Mouse (Mus musculus): ENCODE results near the gene Kntc1.

The Kntc1 gene

DNA sequence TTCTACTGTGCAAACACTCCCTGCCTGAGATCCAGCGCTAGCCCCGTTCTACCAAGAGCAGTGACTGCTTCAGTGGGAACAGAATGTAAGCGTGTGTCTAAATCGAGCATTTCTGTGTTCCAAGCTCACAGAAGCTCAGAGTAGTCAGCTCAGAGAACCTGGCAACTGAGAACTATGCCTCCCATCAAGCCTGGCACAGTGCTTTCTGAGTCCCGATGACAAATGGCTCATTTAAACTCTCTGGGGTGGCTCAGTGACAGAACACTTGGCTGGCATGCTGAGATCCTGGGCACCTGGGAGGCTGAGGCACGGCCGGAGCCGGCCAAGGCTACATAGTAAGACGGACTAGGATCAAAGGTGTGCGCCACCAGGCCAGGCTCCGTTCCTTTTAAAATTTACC is 56.8 kb downstream of the Kntc1 start:
- DNase-seq (ENCODE audit: extremely low read depth, low read depth, low spot score) = no peak

DNA sequence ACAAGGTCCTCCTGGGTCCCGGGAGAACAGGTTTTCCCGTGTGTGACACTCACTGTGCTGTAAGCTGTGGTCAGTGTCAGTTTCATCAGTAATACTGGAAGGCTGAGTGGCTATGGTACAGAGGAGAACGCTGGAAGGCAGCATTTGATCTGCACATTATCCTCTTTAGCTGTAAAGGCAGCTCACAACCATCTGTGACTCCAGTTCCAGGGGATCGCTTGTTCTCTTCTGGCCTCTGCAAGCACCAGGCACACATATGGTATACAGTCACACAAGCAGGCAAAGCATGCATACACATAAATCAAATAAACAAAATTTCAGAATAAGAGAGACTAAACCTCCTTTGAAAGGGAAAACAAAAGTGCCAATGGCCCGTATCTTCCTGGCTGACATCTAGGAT is 59.0 kb downstream of the Kntc1 start:
- DNase-seq (ENCODE audit: extremely low read depth, low read depth, low spot score) = no peak

DNA sequence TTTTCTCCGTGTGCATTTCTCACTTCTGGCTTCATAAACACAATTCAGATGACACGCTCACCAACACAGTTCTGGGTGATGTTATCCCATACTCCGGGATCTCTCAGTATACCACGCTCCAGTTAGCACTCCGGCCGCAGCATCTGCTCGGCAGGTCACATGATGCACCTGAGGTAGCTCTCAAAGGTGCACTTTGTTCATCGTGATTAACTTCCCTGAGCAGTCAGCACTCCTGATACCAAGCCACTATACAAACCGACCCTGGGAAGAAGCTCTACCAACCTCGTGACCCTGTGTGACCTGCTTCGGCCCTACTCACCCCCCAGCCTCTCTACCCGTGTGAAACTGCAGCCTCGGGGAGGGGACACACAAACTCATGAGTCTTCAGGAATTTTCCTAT is 59.6 kb downstream of the Kntc1 start:
- DNase-seq (ENCODE audit: extremely low read depth, low read depth, low spot score) = no peak

DNA sequence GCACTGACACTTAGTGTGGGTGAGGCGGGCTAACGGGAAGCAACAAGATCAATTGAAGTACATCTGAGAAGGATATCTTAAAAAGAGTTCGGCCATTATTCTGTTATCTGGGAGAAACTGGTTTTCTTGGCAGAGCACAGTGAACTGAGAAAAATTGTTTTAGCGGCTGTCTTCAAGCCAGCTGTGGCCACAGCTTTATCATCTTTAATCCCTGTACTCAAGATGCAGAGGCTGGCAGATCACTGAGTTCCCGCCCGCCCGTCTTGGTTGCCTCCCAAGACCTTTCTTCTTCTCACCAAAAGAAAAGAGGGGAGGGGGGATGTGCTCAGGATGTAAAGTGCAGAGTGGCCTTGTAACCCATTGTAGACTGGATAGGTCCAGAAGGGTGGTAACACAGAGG is 67.4 kb downstream of the Kntc1 start:
- DNase-seq (ENCODE audit: extremely low read depth, low read depth, low spot score) = no peak

DNA sequence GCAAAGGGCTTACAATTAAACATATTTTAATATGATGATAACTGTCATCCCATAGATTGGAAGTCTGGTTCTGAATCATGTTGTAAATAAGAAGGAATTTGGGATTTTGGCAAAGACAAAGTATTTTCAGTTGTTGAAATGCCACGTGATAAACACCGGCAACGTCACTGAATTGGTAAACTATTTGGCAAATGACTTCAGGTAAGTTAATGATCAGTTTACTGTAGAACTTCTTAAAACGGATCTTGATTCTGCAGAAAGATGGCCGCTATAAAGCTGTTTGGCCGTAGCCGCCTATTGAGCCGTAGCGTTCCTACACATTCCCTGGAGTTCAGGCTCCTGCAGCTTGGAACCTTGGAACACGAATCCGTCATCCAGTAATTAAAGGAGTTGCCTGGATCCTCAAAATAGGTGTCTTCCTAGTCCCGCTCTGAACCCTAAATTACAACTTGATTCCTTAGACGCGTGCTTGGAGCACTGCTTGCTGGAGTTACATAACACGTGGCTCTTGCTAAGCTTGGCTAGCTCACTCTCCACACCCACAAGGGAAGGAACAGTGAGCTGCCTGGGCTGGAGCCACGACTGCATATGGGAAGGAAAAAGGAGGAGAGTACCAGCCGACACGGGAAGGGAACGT is 69.5 kb downstream of the Kntc1 start:
- DNase-seq (ENCODE audit: extremely low read depth, low read depth, low spot score) = no peak

DNA sequence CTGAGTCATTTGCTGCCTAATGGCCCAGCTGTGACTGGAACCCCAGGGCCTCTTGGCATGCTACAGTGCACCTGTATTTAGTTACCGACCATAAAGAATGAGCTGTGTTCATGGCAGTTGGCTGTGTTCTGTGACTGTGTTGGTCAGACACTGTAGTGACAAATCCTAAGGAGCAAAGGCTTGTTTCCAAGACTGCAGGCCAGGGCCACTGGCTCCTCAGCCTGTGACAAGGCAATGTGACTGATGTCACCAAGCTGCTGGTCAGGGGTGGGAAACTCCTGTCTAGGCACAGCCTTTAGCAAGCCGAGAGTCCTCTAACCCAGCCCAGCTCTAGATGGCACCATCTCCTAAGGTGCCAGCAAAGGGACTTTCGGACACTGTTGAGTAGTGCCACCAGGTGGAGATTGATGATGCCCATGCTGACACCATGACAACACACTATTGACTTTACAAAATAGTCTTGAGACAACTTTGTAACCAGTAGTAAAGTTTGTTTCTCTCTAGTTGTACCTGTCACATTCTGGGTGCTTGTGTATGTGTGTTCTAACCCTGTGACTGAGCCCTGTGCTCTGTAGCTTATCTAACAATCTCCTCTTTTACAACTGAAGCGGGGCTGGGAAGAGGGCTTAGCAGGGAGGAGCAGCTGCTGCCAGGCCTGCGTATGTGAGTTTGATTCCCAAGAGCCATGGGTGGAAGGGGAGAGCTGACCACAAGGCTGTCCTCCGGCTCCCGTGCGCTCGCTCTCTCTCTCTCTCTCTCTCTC is 71.2 kb downstream of the Kntc1 start:
- DNase-seq (ENCODE audit: extremely low read depth, low read depth, low spot score) = no peak

DNA sequence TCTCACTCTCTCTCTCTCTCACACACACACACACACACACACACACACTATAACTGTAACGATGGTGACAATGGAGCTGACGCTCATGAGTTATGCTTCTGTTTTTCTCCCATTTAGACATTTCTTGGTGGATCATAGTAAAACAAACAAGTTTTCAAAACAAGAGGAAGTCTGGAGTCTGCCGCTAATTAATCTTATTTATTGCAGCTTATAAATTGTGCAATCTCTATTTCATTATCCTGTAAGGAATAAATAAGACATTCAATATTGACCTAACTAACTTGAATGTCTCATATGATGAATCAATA is 71.7 kb downstream of the Kntc1 start:
- DNase-seq (ENCODE audit: extremely low read depth, low read depth, low spot score) = no peak

DNA sequence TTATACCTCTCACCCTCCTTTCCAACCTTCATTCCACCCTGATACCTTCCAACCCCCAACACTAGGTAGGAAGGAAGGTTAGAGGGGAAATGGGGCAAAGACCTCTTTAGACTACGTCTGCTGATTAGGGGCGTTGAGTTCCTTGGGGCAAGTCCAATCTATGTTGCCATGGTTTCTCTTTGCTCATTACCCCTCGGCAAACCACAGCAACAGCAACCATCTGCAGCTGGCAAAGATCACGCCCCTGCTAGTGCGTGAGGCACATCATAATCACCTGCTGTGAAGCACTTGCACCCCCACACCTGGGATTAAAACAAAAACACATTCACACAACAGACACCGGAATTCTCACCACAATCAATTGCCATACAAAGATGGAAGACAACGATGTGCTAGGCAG is 73.2 kb downstream of the Kntc1 start:
- DNase-seq (ENCODE audit: extremely low read depth, low read depth, low spot score) = no peak

DNA sequence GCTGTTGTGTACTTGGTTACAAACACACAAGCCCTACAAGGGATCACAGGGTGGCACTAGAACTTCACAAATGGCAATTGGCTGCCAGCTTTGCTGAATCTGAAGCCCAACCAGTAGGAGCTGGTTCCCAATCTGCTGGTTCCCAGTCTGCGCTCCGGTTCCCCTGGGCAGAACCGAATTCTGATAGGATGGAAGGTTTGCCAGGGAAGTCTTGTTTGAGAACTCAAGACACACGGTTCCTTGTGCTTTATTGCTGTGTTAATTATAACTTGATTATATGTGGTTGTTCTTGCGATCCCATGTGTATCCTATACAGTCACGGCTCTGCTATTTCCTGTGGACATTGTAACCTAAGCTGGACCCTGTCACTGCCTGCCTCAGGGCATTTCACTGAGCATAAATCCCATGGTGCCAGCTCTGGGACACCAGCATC is 78.2 kb downstream of the Kntc1 start:
- DNase-seq (ENCODE audit: extremely low read depth, low read depth, low spot score) = no peak

DNA sequence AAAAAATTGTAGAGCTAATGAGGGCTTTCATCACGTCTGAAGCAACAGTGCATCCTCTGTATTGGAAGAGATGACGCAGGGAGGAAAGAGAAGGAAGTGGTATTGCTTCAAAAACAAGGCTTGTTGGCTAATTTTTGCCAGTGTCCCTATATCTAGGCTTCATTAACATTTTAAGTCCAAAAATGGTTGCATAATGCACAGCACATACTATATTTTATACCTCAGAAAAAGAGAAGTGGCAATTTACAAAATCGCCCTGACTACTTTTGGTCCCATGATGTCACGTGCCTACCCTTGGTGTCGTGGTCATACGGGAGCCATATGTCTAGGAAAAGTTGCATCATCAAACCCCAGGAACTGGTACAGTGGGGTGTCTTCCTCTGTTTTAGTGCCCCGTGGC is 82.8 kb downstream of the Kntc1 start:
- no peak for DNase-seq (ENCODE audit: extremely low read depth, low read depth, low spot score)

DNA sequence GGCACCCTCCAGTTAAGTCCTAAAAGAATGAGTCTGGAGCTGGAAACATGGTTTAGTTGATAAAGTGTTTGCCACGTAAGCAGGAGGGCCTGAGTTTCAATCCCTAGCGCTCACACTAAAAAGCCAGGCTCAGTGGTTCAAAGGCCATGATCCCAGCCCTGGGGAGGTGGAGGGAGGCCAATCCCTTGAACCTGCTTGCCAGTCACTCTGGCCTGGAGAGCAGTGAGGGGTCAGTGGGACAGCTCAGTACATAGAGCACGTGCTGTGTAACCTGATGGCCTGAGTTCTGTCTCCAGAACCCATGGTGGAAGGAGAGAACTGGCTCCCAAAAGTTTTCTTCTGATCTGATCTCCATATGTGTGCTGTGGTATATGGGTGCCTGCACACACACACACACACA is 85.3 kb downstream of the Kntc1 start:
- no peak for DNase-seq (ENCODE audit: extremely low read depth, low read depth, low spot score)

DNA sequence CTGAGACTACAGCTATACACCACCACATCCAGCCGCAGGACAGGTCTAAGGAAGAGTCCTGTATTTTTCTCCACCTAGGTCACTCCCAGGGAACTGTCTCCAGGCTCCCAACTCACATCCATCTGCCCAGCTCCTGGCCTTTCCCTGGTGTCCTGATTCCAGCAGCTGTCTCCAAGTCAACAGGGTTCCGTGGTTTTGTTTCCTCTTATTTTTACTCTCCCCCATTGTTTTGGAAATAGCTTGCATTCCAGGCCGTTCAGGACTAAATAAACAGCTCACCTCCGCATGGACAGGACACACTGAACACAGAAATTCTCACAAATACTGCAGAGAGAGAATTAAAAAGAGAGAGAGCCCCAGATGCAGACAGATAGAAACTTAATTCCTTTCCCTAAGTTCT is 87.9 kb downstream of the Kntc1 start:
- DNase-seq (ENCODE audit: extremely low read depth, low read depth, low spot score) = no peak

DNA sequence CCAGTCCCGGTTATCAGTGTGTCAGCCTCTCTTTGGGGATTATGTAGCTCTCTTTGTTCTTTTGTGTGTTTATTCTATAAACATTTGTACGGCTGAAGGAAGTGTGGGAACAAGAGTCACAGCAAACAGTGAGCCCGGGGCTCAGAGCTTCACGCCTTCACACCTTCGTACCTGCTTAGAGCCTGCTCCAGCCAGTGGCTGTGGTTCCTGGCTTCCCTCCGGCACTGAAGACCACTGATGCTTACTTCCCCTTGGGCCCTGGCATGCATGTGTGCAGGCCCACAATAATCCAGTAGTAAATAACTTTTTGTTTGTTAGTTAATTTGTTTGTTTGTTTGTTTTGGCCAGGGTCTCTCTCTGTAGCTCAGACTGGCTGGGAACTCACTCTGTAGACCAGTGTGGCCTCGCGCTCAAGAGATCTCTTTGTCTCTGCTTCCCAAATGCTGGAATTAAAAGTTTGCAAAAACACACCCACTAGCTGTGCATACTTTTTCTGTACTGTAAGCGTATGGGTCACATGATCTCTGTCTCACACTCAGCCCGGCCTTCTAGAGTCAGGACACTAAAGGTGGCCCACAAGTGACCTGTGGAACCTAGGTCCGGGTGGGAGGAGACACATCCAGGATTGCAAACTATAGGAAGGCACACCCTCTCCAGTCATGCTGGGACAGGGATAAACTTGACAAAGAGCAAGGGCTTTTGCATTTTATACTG is 92.9 kb downstream of the Kntc1 start:
- no peak for DNase-seq (ENCODE audit: extremely low read depth, low read depth, low spot score)

DNA sequence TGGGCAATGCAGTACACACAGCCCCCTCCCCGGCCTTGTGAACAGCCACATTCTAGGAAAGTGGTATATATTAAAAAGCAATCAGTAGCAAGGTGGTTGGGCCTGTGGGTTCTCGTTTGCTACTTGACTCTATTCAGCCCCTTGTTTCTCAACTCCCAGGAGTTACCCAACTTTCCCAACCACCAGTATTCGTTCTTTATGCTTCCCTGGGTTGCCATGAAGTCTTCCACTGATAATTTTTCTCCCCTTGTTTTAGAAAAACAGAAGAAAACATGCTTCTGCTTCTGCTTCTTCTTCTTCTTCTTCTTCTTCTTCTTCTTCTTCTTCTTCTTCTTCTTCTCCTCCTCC is 93.4 kb downstream of the Kntc1 start:
- DNase-seq (ENCODE audit: extremely low read depth, low read depth, low spot score) = no peak

DNA sequence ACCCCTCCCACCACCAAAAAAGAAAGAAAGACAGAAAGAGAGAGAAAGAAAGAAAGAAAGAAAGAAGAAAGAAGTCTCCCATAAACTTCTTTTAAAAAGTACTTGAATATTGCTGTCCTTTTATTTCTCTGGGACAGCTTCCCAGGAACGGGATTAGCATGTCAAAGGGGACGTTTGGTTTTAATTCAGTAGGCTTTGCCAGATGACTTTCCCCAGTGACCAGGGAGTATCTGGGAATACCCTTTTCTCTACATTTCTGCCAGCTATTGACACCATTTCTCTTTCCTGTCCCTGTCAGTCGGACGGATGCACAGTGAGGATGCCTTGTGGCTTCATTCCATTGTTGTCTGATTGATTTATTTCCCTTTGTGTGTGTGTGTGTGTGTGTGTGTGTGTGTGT is 94.3 kb downstream of the Kntc1 start:
- no peak for DNase-seq (ENCODE audit: extremely low read depth, low read depth, low spot score)

DNA sequence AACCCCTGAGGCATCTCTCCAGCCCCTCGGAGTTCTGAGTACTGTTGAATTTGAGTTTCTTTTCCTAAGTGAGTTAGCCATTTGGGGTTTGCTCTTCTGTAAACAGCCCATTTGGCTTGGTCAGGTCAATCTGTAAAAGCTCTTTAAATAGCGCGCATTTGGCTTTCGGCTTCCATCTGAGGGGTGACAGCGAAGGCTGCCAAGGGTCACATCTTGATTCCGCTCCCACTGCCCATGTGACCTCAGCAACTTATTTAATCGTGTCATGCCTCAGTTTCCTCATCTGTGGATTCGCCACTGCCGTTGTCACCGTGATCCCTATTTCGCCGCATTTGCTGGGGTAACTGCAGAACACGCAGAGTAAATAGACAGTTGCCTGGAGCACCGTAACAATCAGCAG is 94.8 kb downstream of the Kntc1 start:
- no peak for DNase-seq (ENCODE audit: extremely low read depth, low read depth, low spot score)

DNA sequence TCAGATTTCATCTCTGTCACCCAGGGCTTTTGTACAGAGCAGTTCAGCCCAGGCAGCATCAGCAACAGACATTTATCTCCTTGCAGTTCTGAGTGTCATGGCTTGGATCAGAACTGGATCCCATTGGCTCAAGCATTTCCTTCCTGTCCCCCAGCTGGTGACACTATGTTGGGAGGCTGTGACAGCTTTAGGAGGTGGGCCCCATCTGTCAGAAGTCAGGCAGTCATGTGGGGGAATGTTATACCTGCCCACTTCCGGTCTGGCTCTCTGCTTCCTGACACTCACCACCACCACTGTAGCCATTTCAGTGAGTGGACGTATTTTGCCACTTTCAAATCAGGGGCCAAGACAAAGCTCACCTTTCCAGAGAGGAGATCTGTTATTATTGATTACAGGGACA is 101.9 kb downstream of the Kntc1 start:
- no peak for DNase-seq (ENCODE audit: extremely low read depth, low read depth, low spot score)

DNA sequence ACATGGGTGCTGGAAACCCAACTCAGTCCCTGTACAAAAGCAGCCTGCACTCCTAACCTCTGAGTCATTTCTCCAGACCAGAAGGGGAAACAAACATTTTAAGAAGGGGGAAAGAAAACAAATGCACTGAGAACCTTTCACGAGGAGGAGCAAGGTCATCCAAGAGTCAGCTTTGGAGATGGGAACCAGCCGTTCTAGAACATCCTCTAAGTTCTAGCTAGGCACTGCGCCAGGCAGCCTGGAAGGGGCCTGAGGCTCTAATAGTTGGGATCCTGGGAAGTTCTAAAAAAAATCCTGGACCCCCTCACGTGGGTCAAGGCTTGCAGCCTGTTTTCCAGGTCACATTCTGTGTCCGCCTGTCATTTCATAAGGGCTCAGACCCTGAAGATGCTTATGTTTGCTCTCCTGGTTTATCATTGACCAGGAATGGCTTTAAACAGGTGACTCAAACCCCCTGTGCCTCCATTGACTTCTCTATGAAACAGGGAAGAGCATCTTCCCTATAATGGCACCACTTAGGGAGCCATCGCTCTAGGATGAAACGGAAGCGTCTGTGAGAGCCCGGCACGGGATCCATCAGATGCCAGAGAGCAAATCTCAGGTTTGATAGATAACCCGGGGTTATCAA is 104.5 kb downstream of the Kntc1 start:
- no peak for DNase-seq (ENCODE audit: extremely low read depth, low read depth, low spot score)

DNA sequence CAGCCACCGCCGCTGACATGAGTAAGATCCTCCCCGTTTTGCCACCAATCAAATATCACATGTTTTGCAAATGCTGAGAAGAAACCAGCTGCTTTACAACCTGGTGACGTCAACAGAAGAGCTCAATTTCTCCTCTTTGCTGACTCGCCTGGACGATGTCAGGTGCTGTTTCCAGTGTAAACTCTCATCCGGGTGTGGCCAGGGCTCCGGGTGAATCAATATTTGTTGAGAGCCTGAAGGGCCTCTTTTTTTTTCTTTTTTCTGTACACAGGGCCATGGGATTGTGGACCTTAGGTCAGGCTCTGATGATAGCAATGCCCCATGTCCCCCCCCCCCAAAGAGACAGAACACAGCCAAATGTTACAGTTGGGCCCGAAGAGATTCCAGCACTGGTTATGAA is 105.0 kb downstream of the Kntc1 start:
- DNase-seq (ENCODE audit: extremely low read depth, low read depth, low spot score) = no peak

DNA sequence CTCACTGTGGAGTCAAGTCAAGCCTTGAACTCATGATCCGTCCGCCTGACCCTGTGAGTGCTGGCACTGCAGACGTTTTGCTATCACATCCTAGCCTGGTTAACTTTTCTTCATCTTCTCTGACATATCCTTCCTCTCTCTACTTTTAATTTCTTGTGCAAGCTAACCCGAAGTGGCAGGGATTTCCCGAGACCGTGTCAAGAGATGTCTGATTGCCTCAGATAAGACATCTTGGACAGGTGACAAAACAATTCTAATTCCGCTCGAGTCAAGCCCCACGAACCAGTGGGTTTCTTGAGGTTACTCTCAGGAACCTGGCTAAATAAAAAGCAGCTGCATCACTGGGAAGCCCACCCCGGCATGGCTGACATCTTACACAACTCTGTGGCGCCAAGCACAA is 109.3 kb downstream of the Kntc1 start:
- DNase-seq (ENCODE audit: extremely low read depth, low read depth, low spot score) = no peak

DNA sequence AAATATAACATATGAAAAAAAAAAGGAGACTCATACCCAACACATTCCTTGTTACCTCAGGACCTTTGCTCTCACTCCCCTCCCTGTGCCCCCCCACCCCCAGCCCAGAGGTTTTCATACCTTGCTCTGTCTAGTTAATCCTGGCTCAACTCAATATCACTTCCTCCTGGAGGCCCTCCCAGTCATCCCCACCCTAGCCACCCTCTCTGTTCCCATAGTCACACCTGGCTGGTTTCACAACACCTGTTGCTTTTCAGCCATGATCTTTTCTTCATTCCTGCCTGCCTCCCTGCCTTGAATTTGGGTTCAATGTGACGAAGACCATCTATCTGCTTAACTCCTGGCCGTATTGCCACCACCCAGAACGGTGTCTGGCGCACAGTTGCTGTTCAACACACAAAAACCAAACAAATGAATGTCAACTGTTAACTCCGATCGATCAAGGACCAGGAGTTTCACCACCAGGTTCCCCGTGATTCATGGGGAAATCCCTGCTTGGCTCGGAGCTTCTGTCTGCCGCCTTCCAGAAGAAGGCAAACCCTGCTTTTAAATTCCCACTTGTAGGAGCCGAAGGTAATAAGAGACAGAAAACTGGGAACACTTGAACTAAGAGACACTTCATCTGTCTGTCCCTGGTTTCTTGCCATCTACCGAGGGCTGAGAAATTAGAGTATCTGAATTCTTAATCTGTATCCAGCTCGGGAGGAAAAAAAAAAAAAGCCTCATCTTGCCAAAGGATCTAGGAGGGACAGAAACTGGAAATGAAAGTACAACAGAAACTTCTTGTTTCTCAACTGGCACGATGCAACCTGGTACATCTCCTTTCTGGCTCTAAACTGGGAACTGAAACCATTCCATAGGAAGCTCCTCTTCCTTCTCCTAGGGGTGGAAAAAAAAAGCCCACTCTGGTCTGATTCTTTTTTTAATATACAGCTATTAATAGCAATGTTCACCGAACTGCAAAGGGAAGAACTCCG is 113.1 kb downstream of the Kntc1 start:
- no peak for DNase-seq (ENCODE audit: extremely low read depth, low read depth, low spot score)
